Mouse (Mus musculus) ovary, postnatal 36 days (tissue): ENCODE results near the gene Esp24.
"Not testable (repeated sequence)": the region's sequence is repeated elsewhere in the genome, so short reads cannot be mapped to it uniquely, and the experiment has no call there.

Source experiments
- DNase-seq: peaks from one replicate; pipeline ENCODE4 v3.0.0; 2022; ENCODE audit warnings: low spot score, mixed read lengths

Gene Esp24

GRCm38 (mm10) chr17:39036395-39036794 is at the start of gene Esp24:
Gene Esp24, plus strand, starts transcription at chr17:39036695.
- DNase-seq = not testable (repeated sequence)

- DNase-seq = no peak
These were observed 26.6 kb upstream of the Esp24 start for GRCm38 (mm10) chr17:39009846-39010245.

- no peak for DNase-seq
These were observed 25.5 kb upstream of the Esp24 start for GRCm38 (mm10) chr17:39010675-39011638.

GRCm38 (mm10) chr17:39017184-39017583 is 19.3 kb upstream of the Esp24 start:
- DNase-seq = no peak

GRCm38 (mm10) chr17:39043241-39043640 is 6.7 kb downstream of the Esp24 start, which contains the start of gene Gm21903:
Gene Gm21903, minus strand, starts transcription at chr17:39043341.
- DNase-seq = no peak

GRCm38 (mm10) chr17:39063641-39064040 is 27.1 kb downstream of the Esp24 start:
- DNase-seq = no peak

- DNase-seq = no peak
These were observed 40.4 kb downstream of the Esp24 start, which contains the start of gene Esp23 for GRCm38 (mm10) chr17:39076937-39077336. Gene Esp23, minus strand, starts transcription at chr17:39077037.
